Mouse (Mus musculus) ES-Bruce4 (cell line): Measurements from ENCODE around the gene Nudt8.

Experiments used
- CTCF ChIP-seq: IDR thresholded peaks from one replicate; pipeline ENCODE4 v1.8.1; 2011; ENCODE audit warnings: low read depth, low read length
- EP300 ChIP-seq: IDR thresholded peaks from 2 replicates; pipeline ENCODE4 v1.6.1; 2011; ENCODE audit warnings: low read depth, low read length; ENCODE audit not compliant: insufficient read depth
- POLR2A ChIP-seq: IDR thresholded peaks from one replicate; pipeline ENCODE4 v1.8.1; 2011; ENCODE audit warnings: low read length; ENCODE audit not compliant: insufficient read depth

GRCm38 (mm10) chr19:3952099-3952498, 48.3 kb upstream of the Nudt8 start:
- no peak for TF ChIP-seq POLR2A
- no peak for TF ChIP-seq CTCF
- no peak for TF ChIP-seq EP300
